Mouse (Mus musculus): Measurements from ENCODE around the gene Minos1. TPM values are rescaled to one million over a fixed set of nuclear protein-coding genes. Genes with fewer than 3 reads are reported as not detected.

Minos1 gene
- polyA plus RNA-seq (2012; rRNA removed) = 180 and 183 TPM in 2 replicates

GRCm38 (mm10) chr4:139130701-139131549 lies at the start of gene Minos1:
Gene Minos1 (minus strand): TSS chr4:139131113.

GRCm38 (mm10) chr4:139092356-139093195 lies 38.3 kb downstream of the Minos1 start, which contains the start of gene Nbl1:
Gene Nbl1 (minus strand): TSS chr4:139092993.

GRCm38 (mm10) chr4:139075041-139075711 lies 55.7 kb downstream of the Minos1 start, which contains the start of gene Htr6:
Gene Htr6 (minus strand): TSS chr4:139075570.

Other genes with a start within 250 kb of the Minos1 start
- 7.9 and 8.1 TPM in 2 replicates for gene Otud3, start 217.2 kb downstream of the Minos1 start, polyA plus RNA-seq (2012; rRNA removed)
- not detected in 2 replicates for gene Rnf186, start 164.0 kb downstream of the Minos1 start, polyA plus RNA-seq (2012; rRNA removed)
- 1.0 TPM in 2 replicates for gene Tmco4, start 158.2 kb downstream of the Minos1 start, polyA plus RNA-seq (2012; rRNA removed)
- gene Htr6, start 55.5 kb downstream of the Minos1 start, polyA plus RNA-seq (2012; rRNA removed) = 3.9 and 4.5 TPM in 2 replicates
- gene Nbl1, start 38.1 kb downstream of the Minos1 start, polyA plus RNA-seq (2012; rRNA removed) = 32.1 and 34.1 TPM in 2 replicates
- gene Capzb, start 61.8 kb upstream of the Minos1 start, polyA plus RNA-seq (2012; rRNA removed) = 154 and 170 TPM in 2 replicates
- 20.0 and 20.4 TPM in 2 replicates for gene Pqlc2, start 179.6 kb upstream of the Minos1 start, polyA plus RNA-seq (2012; rRNA removed)
- gene Akr7a5, start 179.6 kb upstream of the Minos1 start, polyA plus RNA-seq (2012; rRNA removed) = 12.2 and 12.5 TPM in 2 replicates
- 55.8 and 64.6 TPM in 2 replicates for gene Mrto4, start 221.5 kb upstream of the Minos1 start, polyA plus RNA-seq (2012; rRNA removed)
- 58.3 and 62.0 TPM in 2 replicates for gene Emc1, start 221.5 kb upstream of the Minos1 start, polyA plus RNA-seq (2012; rRNA removed)
- 186 and 187 TPM in 2 replicates for gene Ubr4, start 221.5 kb upstream of the Minos1 start, polyA plus RNA-seq (2012; rRNA removed)

Data from central nervous system, embryonic 18 days (tissue).